Mouse (Mus musculus): Measurements from ENCODE around the gene Chmp4b.

The Chmp4b gene

DNA sequence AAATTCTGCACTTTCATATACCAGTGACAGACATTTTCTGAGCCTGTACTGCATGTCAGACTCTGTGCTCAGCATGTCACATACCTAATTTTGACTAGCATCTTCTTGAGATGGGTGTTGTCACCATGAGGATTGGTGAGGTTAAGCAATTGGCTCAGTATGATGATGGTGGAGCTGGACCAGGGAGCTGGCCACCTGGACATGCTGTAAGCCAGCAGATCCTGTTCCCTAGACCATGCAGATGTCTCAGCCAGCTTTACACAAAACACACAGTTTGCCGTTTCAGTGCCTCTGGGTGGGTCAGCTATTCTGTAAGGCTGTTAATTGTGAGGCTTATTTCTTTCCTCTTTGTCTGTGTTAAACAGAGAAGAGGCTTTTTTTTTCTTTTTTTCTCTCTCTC, 31.2 kb downstream of the Chmp4b start:
- DNase-seq (ENCODE audit: low spot score): no peak

DNA sequence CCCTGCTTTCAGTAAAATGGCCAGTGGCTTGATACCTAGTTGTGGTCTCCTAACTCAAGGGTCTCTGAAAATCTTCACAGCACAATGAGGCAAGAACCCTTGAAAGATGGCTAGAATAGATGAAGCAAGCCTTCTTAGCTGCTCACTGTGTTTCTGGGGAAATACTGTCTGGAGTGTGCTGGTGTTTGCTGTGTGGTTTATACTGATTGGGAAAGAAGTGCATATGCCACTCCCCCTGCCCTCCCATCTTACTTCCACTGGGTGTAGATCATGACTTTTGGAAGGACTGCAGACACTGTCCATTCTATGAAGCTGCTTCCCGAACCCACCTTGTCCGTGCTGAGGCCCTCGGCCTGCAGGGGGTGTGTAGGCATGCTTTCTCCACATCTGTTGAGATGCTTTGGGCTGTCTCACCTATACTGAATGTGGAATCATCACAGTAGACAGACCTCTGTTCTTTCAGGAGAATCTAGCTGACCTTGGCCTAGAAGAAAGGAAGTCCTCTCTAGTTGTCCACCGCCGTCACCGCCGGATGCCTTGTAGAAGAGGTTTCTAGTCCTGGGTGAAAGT, 33.5 kb downstream of the Chmp4b start:
- no peak for DNase-seq (ENCODE audit: low spot score)

DNA sequence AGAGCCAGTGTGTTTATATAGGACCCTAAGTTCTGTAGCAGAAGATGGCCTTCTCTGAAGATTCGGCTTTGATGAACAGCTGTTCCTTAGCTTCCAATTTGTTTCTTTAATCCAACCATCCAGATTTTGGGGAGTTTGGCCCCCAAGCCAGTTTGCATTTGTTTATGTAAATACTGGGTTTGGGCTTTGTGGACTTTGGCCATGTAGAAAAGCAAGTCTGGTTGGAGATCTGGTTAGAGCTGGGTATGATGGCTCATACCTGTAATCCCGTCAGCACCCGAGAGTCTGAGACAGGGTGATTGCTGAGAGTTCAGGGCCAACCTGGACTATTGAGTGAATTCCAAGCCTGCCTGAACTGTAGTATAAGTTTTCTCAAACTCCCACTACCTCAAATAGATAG, 34.3 kb downstream of the Chmp4b start:
- DNase-seq (ENCODE audit: low spot score): no peak

DNA sequence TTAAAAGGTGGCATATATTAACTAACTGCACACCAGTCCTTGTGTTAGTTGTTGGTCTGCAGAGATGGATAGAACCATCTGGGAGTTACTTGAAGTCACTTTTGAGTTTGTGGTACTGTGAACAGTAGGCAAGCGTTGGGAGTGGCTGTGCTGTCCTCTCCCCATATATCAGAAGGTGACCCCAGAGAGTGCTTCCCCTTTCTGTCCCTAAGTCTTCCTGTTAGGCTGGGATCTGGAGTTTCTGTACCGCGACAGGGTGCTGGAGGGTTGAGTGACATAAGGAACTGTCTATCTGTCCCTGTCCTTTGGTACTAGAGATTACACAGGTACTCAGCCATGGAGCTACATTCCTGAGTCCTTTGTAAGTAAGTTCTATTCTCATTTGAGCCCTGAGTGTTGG, 35.3 kb downstream of the Chmp4b start:
- DNase-seq (ENCODE audit: low spot score): no peak

DNA sequence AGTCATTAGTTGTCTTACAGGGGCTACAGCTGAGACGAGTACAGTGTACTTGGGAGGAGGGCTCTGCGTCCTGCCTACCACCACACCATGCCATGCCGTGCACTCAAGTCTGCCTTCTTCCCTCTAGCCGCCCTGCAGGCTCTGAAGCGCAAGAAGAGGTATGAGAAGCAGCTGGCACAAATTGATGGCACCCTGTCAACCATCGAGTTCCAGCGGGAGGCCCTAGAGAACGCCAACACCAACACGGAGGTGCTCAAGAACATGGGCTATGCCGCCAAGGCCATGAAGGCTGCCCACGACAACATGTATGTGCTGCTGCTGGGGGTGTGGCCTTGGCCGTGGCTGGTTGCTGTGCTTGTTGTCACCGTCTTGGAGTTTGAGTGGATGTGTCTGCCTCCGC, 37.9 kb downstream of the Chmp4b start:
- no peak for DNase-seq (ENCODE audit: low spot score)

DNA sequence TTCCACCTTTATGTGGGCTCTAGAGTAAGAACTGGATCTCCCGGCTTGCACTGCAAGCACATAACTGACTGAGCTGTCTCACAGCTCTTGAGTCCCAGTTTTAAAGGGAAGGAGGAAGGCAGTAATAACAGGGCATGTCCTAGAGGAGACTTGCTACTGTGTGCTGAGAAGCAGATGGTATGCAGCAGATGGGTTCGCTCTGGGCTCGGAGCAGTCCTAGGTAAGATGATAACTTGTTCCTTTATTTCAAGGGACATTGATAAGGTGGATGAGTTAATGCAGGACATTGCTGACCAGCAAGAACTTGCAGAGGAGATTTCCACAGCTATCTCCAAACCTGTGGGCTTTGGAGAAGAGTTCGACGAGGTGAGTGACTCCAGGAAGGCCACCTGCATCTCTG, 39.5 kb downstream of the Chmp4b start:
- DNase-seq (ENCODE audit: low spot score): no peak

DNA sequence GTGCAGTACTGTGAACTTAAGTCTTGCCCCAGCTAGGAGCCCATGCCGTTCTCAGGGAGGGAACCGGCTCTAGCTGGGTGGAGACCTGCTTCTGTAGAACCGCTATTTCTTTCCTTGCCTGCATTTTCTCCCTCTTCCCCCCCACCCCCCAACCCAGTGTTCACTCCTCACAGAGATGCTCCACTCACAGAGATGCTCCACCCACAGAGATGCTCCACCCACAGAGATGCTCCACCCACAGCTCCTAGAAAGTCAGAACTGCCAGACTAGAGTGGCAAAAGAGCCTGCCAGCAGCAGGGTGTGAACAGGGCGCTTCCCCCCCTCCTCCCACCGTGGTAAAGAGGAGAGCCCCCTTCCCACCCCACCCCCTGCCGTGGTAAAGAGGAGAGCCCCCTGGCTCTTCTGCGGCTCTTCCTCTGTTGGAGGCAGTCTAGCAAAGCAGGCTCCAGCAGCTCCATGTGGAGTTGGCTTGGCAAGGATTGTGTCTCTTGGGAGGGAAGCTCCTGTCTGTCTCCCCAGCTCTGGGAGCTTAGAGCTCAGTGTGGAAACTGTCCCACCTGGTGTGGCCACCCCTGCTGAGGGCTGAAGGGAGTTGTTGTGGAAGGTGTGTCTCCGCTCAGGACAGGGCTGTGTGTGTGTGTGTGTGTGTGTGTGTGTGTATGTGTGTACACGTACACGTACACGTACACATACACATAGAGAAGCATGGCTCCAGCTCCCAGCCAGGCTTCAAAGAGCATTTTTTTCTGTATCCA, 41.9 kb downstream of the Chmp4b start:
- no peak for DNase-seq (ENCODE audit: low spot score)

GRCm38 (mm10) chr2:154693941-154694256, 42.4 kb downstream of the Chmp4b start:
- no peak for DNase-seq (ENCODE audit: low spot score)

DNA sequence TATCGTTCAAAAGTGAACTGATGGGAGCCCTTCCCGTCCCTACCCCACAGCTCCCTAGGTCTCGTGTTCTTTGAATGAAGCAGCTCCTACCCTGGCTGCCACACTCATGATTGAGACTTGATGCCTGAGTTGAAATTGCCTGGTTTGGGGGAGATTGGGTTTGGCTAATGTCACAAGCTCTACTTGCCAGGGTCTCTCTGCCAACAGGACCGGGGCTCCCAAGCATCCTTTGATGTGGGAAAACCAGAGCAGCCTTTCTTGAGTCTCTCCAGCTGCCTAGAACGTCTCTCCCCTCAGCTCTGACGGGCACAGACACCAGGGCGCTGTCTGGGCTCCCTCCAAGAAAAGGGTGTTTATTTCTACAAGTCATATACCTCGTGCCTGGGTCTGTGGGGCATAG, 44.2 kb downstream of the Chmp4b start:
- no peak for DNase-seq (ENCODE audit: low spot score)

GRCm38 (mm10) chr2:154696660-154697059, 45.2 kb downstream of the Chmp4b start:
- DNase-seq (ENCODE audit: low spot score): no peak

- no peak for DNase-seq (ENCODE audit: low spot score)
These were observed 47.9 kb downstream of the Chmp4b start for GRCm38 (mm10) chr2:154699360-154699759.

GRCm38 (mm10) chr2:154700177-154700576, 48.7 kb downstream of the Chmp4b start:
- DNase-seq (ENCODE audit: low spot score): no peak

GRCm38 (mm10) chr2:154702637-154703315, 51.3 kb downstream of the Chmp4b start:
- DNase-seq (ENCODE audit: low spot score): peak; percentile 49

- DNase-seq (ENCODE audit: low spot score): no peak
These were observed 55.2 kb downstream of the Chmp4b start for GRCm38 (mm10) chr2:154706526-154707280.

DNA sequence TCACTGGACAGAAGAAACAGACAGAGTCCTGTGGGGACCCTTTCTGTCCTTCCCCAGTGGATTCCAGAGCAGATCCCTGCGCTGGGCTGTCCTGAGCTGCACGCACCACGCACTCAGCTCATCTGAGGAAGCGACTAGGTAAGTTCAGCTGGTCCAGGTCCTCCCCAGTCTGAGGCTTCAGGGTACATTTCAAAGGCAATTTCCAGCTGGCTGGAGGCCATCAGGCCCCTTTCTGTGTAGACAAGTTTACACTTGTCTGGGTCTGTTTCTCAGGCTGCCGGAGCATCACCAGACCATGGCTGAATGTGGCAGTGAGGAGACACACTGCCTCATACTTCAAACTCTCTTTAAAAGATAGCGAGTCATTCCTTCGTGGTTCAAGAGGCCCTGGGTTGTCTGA, 55.8 kb downstream of the Chmp4b start:
- DNase-seq (ENCODE audit: low spot score): no peak

GRCm38 (mm10) chr2:154707830-154708385, 56.4 kb downstream of the Chmp4b start:
- no peak for DNase-seq (ENCODE audit: low spot score)

DNA sequence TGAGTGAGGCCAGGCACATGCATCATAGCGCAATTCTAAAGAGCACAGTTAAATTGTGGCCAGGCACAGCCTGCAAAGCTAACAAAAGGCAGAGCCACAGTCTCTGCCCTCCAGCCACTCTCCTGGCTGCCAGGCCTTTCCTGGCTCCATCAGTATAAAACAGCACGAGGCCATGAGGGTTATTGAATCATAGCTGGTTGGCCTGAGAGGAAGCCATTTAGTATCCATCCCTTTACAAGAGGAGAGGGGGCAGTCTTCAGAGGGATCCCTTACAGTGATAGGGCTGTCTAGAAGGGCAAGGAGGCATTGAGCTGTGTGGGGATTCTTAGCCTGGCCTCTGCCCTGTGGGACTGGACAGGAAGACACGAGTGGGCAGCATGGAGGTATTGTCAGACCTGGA, 60.2 kb downstream of the Chmp4b start:
- no peak for DNase-seq (ENCODE audit: low spot score)

DNA sequence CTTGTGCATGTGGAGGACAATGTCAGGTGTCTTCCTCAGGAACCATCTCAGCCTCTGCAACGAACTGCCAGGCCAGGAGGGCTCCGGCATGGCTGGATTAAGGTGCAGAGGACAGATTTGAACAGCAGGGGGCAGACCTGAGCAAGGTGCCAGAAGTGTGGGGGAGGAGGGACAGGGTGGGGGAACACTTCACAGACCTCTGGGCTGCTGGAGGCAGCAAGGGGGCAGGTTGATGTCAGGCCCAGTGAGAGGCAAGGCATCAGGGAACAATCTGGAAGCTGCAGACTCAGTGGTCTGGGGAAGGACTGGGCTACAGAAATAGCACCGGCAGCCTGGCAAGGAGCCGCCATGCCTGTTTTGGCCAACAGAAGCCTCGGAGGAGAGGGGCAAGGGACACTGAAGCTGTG, 60.8 kb downstream of the Chmp4b start:
- DNase-seq (ENCODE audit: low spot score): peak; percentile 24

- no peak for DNase-seq (ENCODE audit: low spot score)
These were observed 61.6 kb downstream of the Chmp4b start for GRCm38 (mm10) chr2:154713083-154713482.

DNA sequence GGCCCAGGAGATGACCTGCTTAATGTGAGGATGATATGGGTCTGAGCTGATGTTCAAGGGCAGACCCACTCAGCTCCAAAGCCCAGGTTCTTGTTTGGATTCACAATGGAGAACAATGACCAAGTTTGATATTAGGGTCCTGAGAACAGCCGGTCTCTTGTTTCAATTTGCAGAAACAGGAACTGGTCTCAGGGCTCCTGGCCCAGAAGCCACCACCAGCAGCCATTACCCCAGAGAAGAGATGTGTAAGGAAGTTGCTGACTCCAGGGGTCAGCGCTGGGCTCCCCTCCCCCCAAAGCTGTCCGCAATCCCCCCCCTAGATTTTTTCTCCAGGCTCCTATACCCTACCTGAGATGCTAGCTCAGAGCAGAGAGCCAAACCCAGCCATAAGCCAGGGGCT, 62.5 kb downstream of the Chmp4b start:
- no peak for DNase-seq (ENCODE audit: low spot score)

DNA sequence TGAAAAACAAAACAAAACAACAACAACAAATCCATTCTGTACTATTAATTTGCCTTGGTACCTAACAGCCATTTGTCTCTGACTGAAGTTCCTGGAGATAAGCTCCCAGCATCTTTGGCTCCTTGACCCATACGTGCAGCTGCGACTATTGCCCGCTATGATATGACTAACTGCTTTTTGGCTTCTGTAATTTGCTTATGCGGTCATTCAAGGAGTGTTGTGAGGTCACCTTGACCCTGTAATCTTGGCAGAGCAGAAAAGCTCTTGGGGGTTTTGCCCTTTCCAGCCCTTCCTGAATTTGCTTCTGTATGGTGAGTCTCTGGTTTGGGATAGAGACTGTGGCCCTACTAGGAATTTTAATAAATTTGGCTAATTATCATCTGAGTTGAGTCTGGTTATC, 65.1 kb downstream of the Chmp4b start:
- no peak for DNase-seq (ENCODE audit: low spot score)

DNA sequence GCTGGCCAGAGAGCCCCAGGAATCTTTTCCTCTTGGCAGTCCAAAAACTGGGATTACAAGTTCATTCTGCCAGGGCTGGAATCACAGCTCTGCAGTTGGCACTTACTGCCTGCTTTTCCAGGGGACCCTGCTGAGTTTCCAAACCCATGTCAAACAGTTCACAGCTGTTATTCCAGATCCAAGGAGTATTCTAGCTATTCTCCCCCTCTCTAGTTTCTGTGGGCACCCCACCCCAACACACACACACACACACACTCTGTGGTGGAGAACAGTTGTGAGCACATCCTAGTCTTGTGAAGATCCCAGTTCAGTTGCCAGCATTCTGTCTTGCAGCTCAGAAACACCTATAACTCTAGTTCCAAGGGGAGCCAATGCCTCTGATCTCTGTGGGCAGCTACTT, 65.6 kb downstream of the Chmp4b start:
- no peak for DNase-seq (ENCODE audit: low spot score)
